In the genomic region with DNA sequence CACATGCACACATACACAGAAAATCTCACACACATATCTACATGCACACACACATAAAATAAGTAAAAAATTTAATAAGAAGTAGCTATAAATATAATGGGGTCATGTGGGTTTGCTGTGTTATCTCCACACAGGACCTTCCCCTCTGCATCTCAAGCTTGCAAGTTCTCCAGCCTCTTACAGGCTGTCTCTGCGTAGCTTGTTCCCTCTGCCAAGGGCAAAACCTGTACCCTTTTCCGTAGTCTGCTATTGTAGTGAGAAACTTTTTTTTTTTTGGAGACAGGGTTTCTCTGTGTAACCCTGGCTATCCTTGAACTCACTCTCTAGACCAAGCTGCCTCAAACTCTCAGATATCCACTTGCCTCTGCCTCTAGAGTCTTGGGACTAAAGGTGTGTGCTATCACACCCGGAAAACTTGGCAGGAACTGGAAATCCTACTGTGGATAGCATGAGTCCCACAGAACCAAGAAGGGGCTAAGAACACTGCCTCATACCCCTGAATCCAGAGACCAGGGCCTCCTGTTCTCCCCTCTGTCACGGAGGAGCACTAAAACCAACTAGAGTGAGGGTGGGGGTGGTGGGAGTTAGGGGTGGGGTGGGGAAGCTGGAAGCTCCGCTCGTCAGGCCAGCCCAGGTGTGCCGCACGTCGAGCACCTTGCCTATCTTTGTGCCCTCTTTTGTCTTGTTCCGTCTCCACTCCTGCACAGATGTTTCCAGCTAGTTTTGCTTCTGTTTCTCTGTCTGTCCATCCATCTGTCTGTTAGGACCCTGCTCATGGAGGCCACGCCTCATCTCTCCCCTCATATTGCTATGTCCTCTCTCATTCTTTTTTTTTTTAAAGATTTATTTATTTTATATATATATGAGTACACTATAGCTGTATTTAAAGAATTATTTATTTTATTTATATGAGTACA, we compare ENCODE assay signal across 2 mouse cellular contexts.
TF ChIP-seq lines count a peak whose summit lies in the region.

No protein-coding gene starts in this region.

TF ChIP-seq in CH12.LX, 34 proteins besides CTCF, POLR2A, EP300 and RAD21:
- TF ChIP-seq BHLHE40 (IDR thresholded peaks at IDR 0.05; ENCODE audit: low read depth, low read length) (no peak), MEF2A (IDR thresholded peaks at IDR 0.05; ENCODE audit: borderline replicate concordance, low read depth, low read length) (no peak), JUN (IDR thresholded peaks at IDR 0.05; ENCODE audit: insufficient read depth, low read depth, low read length) (no peak), POLR2AphosphoS2 (IDR thresholded peaks at IDR 0.05; ENCODE audit: low read depth, low read length) (peak; percentile 72; the same call in 1 of the 2 replicates), ZNF384 (IDR thresholded peaks at IDR 0.05; ENCODE audit: low read depth, low read length) (no peak)

TF ChIP-seq in MEL, 35 proteins besides CTCF, POLR2A, EP300 and RAD21:
- 0 out of 2 replicates have a peak, but pooled peaks have one; percentile 34 for TF ChIP-seq MYB (IDR thresholded peaks at IDR 0.05; ENCODE audit: low read depth, low read length)
- TF ChIP-seq GATA1 (IDR thresholded peaks at IDR 0.05; ENCODE audit: low read depth, low read length) = no peak
- peak; percentile 95 for TF ChIP-seq POLR2AphosphoS2 (IDR thresholded peaks at IDR 0.05; ENCODE audit: low read length)
- no peak for TF ChIP-seq BHLHE40 (IDR thresholded peaks at IDR 0.05; ENCODE audit: borderline replicate concordance, low read depth, low read length)
- no peak for TF ChIP-seq CHD1 (IDR thresholded peaks at IDR 0.05; ENCODE audit: low read depth, low read length)
- TF ChIP-seq ZMIZ1 (IDR thresholded peaks at IDR 0.05; ENCODE audit: low read depth, low read length) = peak; percentile 81
- peak; percentile 7; the same call in 1 of the 2 replicates for TF ChIP-seq CHD2 (IDR thresholded peaks at IDR 0.05; ENCODE audit: low read length)
- TF ChIP-seq MYC (IDR thresholded peaks at IDR 0.05; ENCODE audit: low read depth, low read length) = no peak
- TF ChIP-seq POLR2AphosphoS5 (IDR thresholded peaks at IDR 0.05; ENCODE audit: borderline replicate concordance, low read depth, low read length) = peak; percentile 89
- 0 out of 2 replicates have a peak, but pooled peaks have one; percentile 21 for TF ChIP-seq MXI1 (IDR thresholded peaks at IDR 0.05; ENCODE audit: low read depth, low read length)
- peak; percentile 20; the same call in 1 of the 2 replicates for TF ChIP-seq ETS1 (IDR thresholded peaks at IDR 0.05; ENCODE audit: low read depth, low read length)
- TF ChIP-seq HCFC1 (IDR thresholded peaks at IDR 0.05; ENCODE audit: low read depth, low read length) = no peak
- TF ChIP-seq E2F4 (IDR thresholded peaks at IDR 0.05; ENCODE audit: borderline replicate concordance, low read depth, low read length) = peak; percentile 48; the same call in 1 of the 2 replicates
- TF ChIP-seq MAZ (IDR thresholded peaks at IDR 0.05; ENCODE audit: low read depth, low read length) = 0 out of 2 replicates have a peak, but pooled peaks have one; percentile 43
- 0 out of 2 replicates have a peak, but pooled peaks have one; percentile 24 for TF ChIP-seq USF1 (IDR thresholded peaks at IDR 0.05; ENCODE audit: low read depth, low read length)
